In genomic region chr8:88689891-88690290, GRCm38 (mm10) we compare ENCODE assay signal across 20 mouse cellular contexts. TPM values are rescaled to one million over a fixed set of nuclear protein-coding genes. Genes with fewer than 3 reads are reported as not detected.
"Had no signal": no experiment of that assay in that cellular context is flagged by ENCODE, and none has a peak within 500 bp of the region (broad histone marks: within the 10 kb centered on the region; RNA-seq: fewer than 3 reads in every experiment).

No protein-coding gene starts in this region.

- DNase-seq: forebrain, postnatal 0 days; gastrocnemius, postnatal 14 days; gastrocnemius, postnatal 36 days; heart, adult 18-20 months; heart, postnatal 10 days; heart, postnatal 36 days; layer of hippocampus, postnatal 36 days; left cerebral cortex, postnatal 4 days; liver, embryonic 13.5 days had no signal

- H3K9me3 ChIP-seq: heart, embryonic 12.5 days; hindbrain, embryonic 13.5 days; hindbrain, embryonic 15.5 days; kidney, embryonic 15.5 days; limb, embryonic 13.5 days; limb, embryonic 15.5 days; liver, embryonic 13.5 days had no signal

- ATAC-seq: forebrain, postnatal 0 days; hindbrain, postnatal 0 days; intestine, embryonic 16.5 days had no signal

- H3K4me2 ChIP-seq: heart, embryonic 12.5 days; hindbrain, embryonic 13.5 days; hindbrain, embryonic 15.5 days; kidney, embryonic 15.5 days; limb, embryonic 13.5 days; limb, embryonic 15.5 days; liver, embryonic 13.5 days had no signal

- H3K36me3 ChIP-seq: heart, embryonic 12.5 days; hindbrain, embryonic 13.5 days; hindbrain, embryonic 15.5 days; kidney, embryonic 15.5 days; limb, embryonic 13.5 days; limb, embryonic 15.5 days; liver, embryonic 13.5 days had no signal

- H3K27ac ChIP-seq: hindbrain, embryonic 13.5 days; hindbrain, embryonic 15.5 days; hindbrain, postnatal 0 days; kidney, embryonic 15.5 days; kidney, postnatal 0 days; layer of hippocampus, adult 2 months; limb, embryonic 13.5 days; limb, embryonic 15.5 days; liver, embryonic 13.5 days had no signal

- H3K27me3 ChIP-seq: heart, embryonic 12.5 days; kidney, embryonic 15.5 days; limb, embryonic 13.5 days; limb, embryonic 15.5 days; liver, embryonic 13.5 days had no signal

- H3K4me3 ChIP-seq: heart, embryonic 12.5 days; hindbrain, embryonic 13.5 days; hindbrain, embryonic 15.5 days; kidney, embryonic 15.5 days; layer of hippocampus, adult 2 months; limb, embryonic 13.5 days; limb, embryonic 15.5 days; liver, embryonic 13.5 days had no signal

- H3K4me1 ChIP-seq: heart, embryonic 12.5 days; hindbrain, embryonic 13.5 days; hindbrain, embryonic 15.5 days had no signal

- H3K9ac ChIP-seq: forebrain, postnatal 0 days; heart, embryonic 12.5 days; hindbrain, embryonic 13.5 days; hindbrain, embryonic 15.5 days; kidney, embryonic 15.5 days; limb, embryonic 13.5 days; limb, embryonic 15.5 days; liver, embryonic 13.5 days had no signal

RNA-seq across cellular contexts. Expression of gene Nod2, which starts 42.8 kb away (rescaled TPM):
- polyA plus RNA-seq: heart, embryonic 14.5 days; hindbrain, embryonic 15.5 days had no signal
